Mouse (Mus musculus) stomach, postnatal 0 days (tissue): ENCODE measurements at regions not wholly inside any gene's neighbourhood (a gene's known extent, or its start where the extent isn't known, plus 50 kb on each side); places are given as distances from the start of the nearest gene placed in this dataset.

Source experiments
- CTCF ChIP-seq: IDR thresholded peaks from 2 replicates; pipeline ENCODE4 v1.5.1; 2016; ENCODE audit warnings: antibody characterized with exemption, low read depth, mild to moderate bottlenecking, moderate library complexity
- EP300 ChIP-seq: optimal IDR thresholded peaks from 2 replicates; pipeline ENCODE3; 2016; ENCODE audit warnings: antibody characterized with exemption

DNA sequence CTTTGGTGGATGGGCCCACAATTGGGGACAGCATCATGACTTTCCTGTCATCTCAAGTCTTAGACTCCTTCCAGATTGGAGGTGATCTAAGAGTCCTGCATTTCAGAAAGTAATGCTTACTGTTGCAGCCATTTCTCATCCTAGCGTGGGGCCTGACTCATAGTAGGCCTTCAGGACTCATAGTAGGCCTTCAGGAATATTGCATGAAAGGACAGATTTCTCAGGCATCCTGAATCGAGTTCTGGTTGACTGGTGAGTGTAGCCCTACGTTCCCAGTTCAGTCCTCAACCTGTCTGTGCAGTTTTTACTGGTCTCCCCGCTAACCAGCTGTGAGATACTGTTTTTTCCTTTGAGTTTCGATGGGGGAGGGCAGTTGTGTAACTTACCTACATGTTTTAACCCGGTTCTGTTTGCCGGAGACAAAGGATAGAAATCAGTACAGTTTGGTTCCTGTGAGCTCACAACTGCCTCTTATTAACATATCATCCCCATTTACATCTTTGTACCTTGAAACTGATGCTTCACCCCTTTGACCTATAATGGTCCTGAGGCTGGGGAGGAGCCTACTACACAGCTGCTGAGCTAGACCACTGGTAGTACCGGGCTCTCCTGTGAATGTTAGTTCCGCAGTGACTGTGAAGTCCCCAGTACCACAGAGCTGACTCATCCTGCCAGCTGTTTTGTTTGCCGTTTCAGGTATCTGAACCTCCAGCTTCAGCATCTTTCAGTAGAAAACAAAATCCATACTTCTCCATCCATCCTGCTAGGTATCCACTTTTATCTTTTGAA is 1222.2 kb upstream of the A1bg start:
- TF ChIP-seq EP300 (no peak), CTCF (no peak)
